Mouse (Mus musculus) CH12.LX (cell line): ENCODE data around the gene Tmem259. TPM values are rescaled to one million over a fixed set of nuclear protein-coding genes. Genes with fewer than 3 reads are reported as not detected.

Source experiments
- DNase-seq: peaks from one replicate; pipeline ENCODE4 v3.0.0-alpha.2; 2013; ENCODE audit errors: extremely low read depth
- H3K27ac ChIP-seq: 2 replicates; pipeline ENCODE4 v1.5.1; 2012; ENCODE audit warnings: low read depth, mild to moderate bottlenecking, control low read depth, moderate library complexity; ENCODE audit not compliant: insufficient read depth
- H3K27me3 ChIP-seq: replicated peaks from 2 replicates; pipeline ENCODE3; 2012; ENCODE audit warnings: inconsistent platforms
- H3K36me3 ChIP-seq, 2 experiments: replicated peaks in 1 of 2; 2 replicates each; pipeline versions ENCODE3 to v1.6.1; 2012; ENCODE audit warnings: inconsistent platforms in 1 of 2, low read length in 1 of 2, mild to moderate bottlenecking in 1 of 2, mixed read lengths in 1 of 2, moderate library complexity in 1 of 2; ENCODE audit not compliant: control insufficient read depth in 1 of 2, insufficient read depth in 1 of 2
- H3K4me1 ChIP-seq, 2 experiments: 2 replicates each; pipeline ENCODE4 v1.6.1; 2012; ENCODE audit warnings: inconsistent platforms in 1 of 2, moderate library complexity in 1 of 2; ENCODE audit not compliant: insufficient read depth in 2 of 2, control insufficient read depth in 1 of 2
- H3K4me2 ChIP-seq: 2 replicates; pipeline ENCODE4 v1.6.1; 2012; ENCODE audit warnings: low read depth, mild to moderate bottlenecking, control low read depth; ENCODE audit not compliant: poor library complexity, insufficient read depth, severe bottlenecking
- H3K4me3 ChIP-seq, 3 experiments: fragments of 150-350 bp in 1 of 3; sonication (generic) in 1 of 3; replicated peaks in 1 of 3; 2 replicates each; pipeline versions ENCODE3 to v1.5.1; 2011 to 2012; ENCODE audit warnings: low read depth in 2 of 3, low read length in 2 of 3, mild to moderate bottlenecking in 2 of 3, moderate library complexity in 2 of 3, control low read depth in 1 of 3, improper control_type of control experiment in 1 of 3, inconsistent platforms in 1 of 3, mixed read lengths in 1 of 3; ENCODE audit not compliant: poor library complexity in 1 of 3
- H3K79me2 ChIP-seq: replicated peaks from 2 replicates; pipeline ENCODE4 v1.6.1; 2012; ENCODE audit warnings: mild to moderate bottlenecking, moderate library complexity; ENCODE audit not compliant: control insufficient read depth, poor library complexity, insufficient read depth, severe bottlenecking; ENCODE audit errors: extremely low read depth
- H3K9ac ChIP-seq: 2 replicates; pipeline ENCODE4 v1.6.1; 2012; ENCODE audit warnings: low read depth, mild to moderate bottlenecking, control low read depth, moderate library complexity; ENCODE audit not compliant: insufficient read depth
- H3K9me3 ChIP-seq: replicated peaks from 2 replicates; pipeline ENCODE3; 2012; ENCODE audit warnings: low read length, inconsistent platforms, mixed read lengths
- CHD1 ChIP-seq: IDR thresholded peaks from 2 replicates; pipeline ENCODE4 v1.6.1; 2012; ENCODE audit warnings: low read depth, low read length, improper control_type of control experiment, inconsistent platforms
- CTCF ChIP-seq, 2 experiments: IDR thresholded peaks in 1 of 2; conservative IDR thresholded peaks in 1 of 2; 2 replicates each; pipeline ENCODE4 v1.5.1; 2011 to 2012; ENCODE audit warnings: low read depth in 2 of 2, low read length in 2 of 2, improper control_type of control experiment in 1 of 2, inconsistent platforms in 1 of 2, mild to moderate bottlenecking in 1 of 2, moderate library complexity in 1 of 2
- E2F4 ChIP-seq: IDR thresholded peaks from 2 replicates; pipeline ENCODE4 v1.6.1; 2011; ENCODE audit warnings: low read depth, low read length, improper control_type of control experiment; ENCODE audit not compliant: insufficient replicate concordance
- ELF1 ChIP-seq: IDR thresholded peaks from 2 replicates; pipeline ENCODE4 v1.6.1; 2014; ENCODE audit warnings: low read depth, mild to moderate bottlenecking, inconsistent platforms, low read length, improper control_type of control experiment
- EP300 ChIP-seq: IDR thresholded peaks from 2 replicates; pipeline ENCODE4 v1.6.1; 2011; ENCODE audit warnings: low read length, improper control_type of control experiment
- ETS1 ChIP-seq: conservative IDR thresholded peaks from 2 replicates; pipeline ENCODE4 v1.6.1; 2012; ENCODE audit warnings: low read depth, mild to moderate bottlenecking, inconsistent platforms, low read length, improper control_type of control experiment, moderate library complexity
- GABPA ChIP-seq: IDR thresholded peaks from 2 replicates; pipeline ENCODE4 v1.6.1; 2012; ENCODE audit warnings: low read depth, low read length, improper control_type of control experiment, inconsistent platforms; ENCODE audit not compliant: insufficient replicate concordance
- IRF4 ChIP-seq: IDR thresholded peaks from 2 replicates; pipeline ENCODE4 v1.6.1; 2014; ENCODE audit warnings: low read depth, mild to moderate bottlenecking, inconsistent platforms, low read length, improper control_type of control experiment
- JUND ChIP-seq: conservative IDR thresholded peaks from 2 replicates; pipeline ENCODE4 v1.6.1; 2011; ENCODE audit warnings: low read depth, low read length, improper control_type of control experiment
- KAT2A ChIP-seq: IDR thresholded peaks from 2 replicates; pipeline ENCODE4 v1.6.1; 2012; ENCODE audit warnings: low read length, improper control_type of control experiment, inconsistent platforms; ENCODE audit not compliant: insufficient replicate concordance
- MAZ ChIP-seq: IDR thresholded peaks from 2 replicates; pipeline ENCODE4 v1.6.1; 2012; ENCODE audit warnings: low read depth, mild to moderate bottlenecking, inconsistent platforms, low read length, improper control_type of control experiment, moderate library complexity
- MYC ChIP-seq: IDR thresholded peaks from 2 replicates; pipeline ENCODE4 v1.6.1; 2011; ENCODE audit warnings: low read depth, mild to moderate bottlenecking, improper control_type of control experiment, low read length
- NELFE ChIP-seq: IDR thresholded peaks from 2 replicates; pipeline ENCODE4 v1.6.1; 2011; ENCODE audit warnings: low read depth, low read length, improper control_type of control experiment
- PAX5 ChIP-seq: IDR thresholded peaks from 2 replicates; pipeline ENCODE4 v1.6.1; 2012; ENCODE audit warnings: low read length, inconsistent platforms, mixed read lengths
- POLR2A ChIP-seq: IDR thresholded peaks from 2 replicates; pipeline ENCODE4 v1.6.1; 2011; ENCODE audit warnings: low read depth, mild to moderate bottlenecking, improper control_type of control experiment, low read length
- POLR2AphosphoS2 ChIP-seq: IDR thresholded peaks from 2 replicates; pipeline ENCODE4 v1.6.1; 2011; ENCODE audit warnings: low read depth, low read length, improper control_type of control experiment
- RCOR1 ChIP-seq: conservative IDR thresholded peaks from 2 replicates; pipeline ENCODE4 v1.6.1; 2012; ENCODE audit warnings: low read depth, mild to moderate bottlenecking, inconsistent platforms, low read length, improper control_type of control experiment
- SIN3A ChIP-seq: IDR thresholded peaks from 2 replicates; pipeline ENCODE4 v1.6.1; 2012; ENCODE audit warnings: low read length, improper control_type of control experiment, inconsistent platforms
- TBP ChIP-seq: conservative IDR thresholded peaks from 2 replicates; pipeline ENCODE4 v1.6.1; 2011; ENCODE audit warnings: low read depth, low read length, improper control_type of control experiment
- TCF12 ChIP-seq: IDR thresholded peaks from 2 replicates; pipeline ENCODE4 v1.6.1; 2014; ENCODE audit warnings: low read depth, mild to moderate bottlenecking, inconsistent platforms, low read length, improper control_type of control experiment
- UBTF ChIP-seq: IDR thresholded peaks from 2 replicates; pipeline ENCODE4 v1.6.1; 2012; ENCODE audit warnings: low read depth, mild to moderate bottlenecking, inconsistent platforms, low read length, improper control_type of control experiment, moderate library complexity
- USF2 ChIP-seq: conservative IDR thresholded peaks from 2 replicates; pipeline ENCODE4 v1.6.1; 2011; ENCODE audit warnings: low read depth, low read length, improper control_type of control experiment
- ZC3H11A ChIP-seq: IDR thresholded peaks from 2 replicates; pipeline ENCODE4 v1.6.1; 2012; ENCODE audit warnings: low read depth, mild to moderate bottlenecking, inconsistent platforms, low read length, improper control_type of control experiment
- ZKSCAN1 ChIP-seq: IDR thresholded peaks from 2 replicates; pipeline ENCODE4 v1.6.1; 2012; ENCODE audit warnings: low read depth, inconsistent platforms, low read length, improper control_type of control experiment, borderline replicate concordance
- dilution Hi-C: fragments of 300-500 bp; cut with MboI; formaldehyde crosslinking; loops from 2 replicates; pipeline ENCODE4 v1.14.3; 2020; ENCODE audit warnings: low sequenced_read_pairs; ENCODE audit not compliant: extremely low pct_unique_long_range_greater_than_20kb, extremely low pct_ligation_motif_present
- in situ Hi-C: fragments of 300-500 bp; cut with MboI; formaldehyde crosslinking; loops from 3 replicates; pipeline ENCODE4 v1.14.3; 2019; ENCODE audit warnings: low sequenced_read_pairs, low pct_ligation_motif_present, low pct_unique_long_range_greater_than_20kb, mixed read lengths
- polyA plus RNA-seq: library from polyadenylated mRNA; unstranded; fragments of >175 nt; gene quantifications from 2 replicates; pipeline ENCODE4 v1.2.1, GENCODE M21; 2012; ENCODE audit warnings: low read depth; ENCODE audit not compliant: insufficient read length
- total RNA-seq, 2 experiments: library from RNA; depleted of rRNA; stranded (reverse); fragments of 300-350 nt in 1 of 2; fragments of >200 nt in 1 of 2; gene quantifications; 2 replicates each; pipeline ENCODE4 v1.2.3; 2012 to 2014

The Tmem259 gene
- total and polyA plus RNA-seq, 3 experiments, result 50.1 to 84.2 (median 71.7) TPM

DNA sequence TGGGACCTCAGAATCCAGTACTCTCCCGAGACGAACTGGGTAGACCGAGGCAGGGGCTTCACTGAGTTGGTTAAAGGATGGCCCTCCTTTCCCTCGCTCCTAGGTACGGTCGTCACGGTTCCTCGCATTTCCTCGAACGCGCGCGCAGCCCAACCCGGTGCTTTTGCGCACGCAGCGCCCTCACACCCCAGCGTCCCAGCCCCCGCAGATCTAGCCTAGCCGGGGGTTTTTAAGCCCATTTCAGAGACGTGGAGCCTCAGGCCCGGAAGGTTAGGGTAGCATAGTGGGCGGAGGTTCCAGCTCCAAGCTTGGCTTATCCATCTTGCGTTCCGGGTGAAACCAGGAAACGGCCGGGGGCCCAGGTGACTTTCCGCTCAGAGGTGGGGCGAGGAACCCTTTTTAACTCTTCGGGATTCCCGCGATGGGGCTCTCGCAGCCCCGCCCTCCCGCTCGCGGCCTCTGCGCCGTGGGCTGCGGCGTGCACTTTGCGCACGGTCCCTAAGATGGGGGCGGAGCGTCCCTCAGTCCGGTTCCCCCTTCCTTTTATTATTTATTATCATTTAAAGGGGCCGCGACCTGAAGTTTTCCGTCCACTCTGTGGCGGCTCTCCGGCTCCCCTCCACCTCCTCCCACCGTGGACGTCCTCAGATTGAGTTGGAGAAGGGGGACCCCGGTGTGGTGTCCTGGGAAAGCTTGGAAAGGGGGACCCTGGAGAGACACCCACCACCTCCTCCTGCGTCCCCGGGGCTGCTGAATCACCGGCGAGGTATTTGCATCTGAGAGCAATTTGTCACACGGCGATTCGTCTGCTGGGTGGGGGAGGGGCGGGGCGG, 57.4 kb downstream of the Tmem259 start, which contains the start of gene Arid3a (continued):
- 0 out of 2 replicates have a peak, but pooled peaks have one; percentile 70 for TF ChIP-seq TBP

GRCm38 (mm10) chr10:79925785-79926490, 58.2 kb downstream of the Tmem259 start:
- DNase-seq, result peak; percentile 46
- peak overlapping the region; percentile 61 to 96 (median 63) for H3K4me3 ChIP-seq
- peak overlapping the region; percentile 92 for H3K4me2 ChIP-seq
- dilution Hi-C loops, result no loop called here
- H3K4me1 ChIP-seq, result peaks cover 3 to 46% of the 10 kb centered on the region in 2 experiments
- in situ Hi-C loops, result loop anchor here (5.0 kb wide), 2 partner anchors 34 to 36 kb away; partner anchors contain the start of genes Cfd and Wdr18
- H3K27me3 ChIP-seq, result no peaks in the 10 kb centered on the region
- peaks cover 4% of the 10 kb centered on the region for H3K9me3 ChIP-seq
- TF ChIP-seq RCOR1 (no peak), UBTF (no peak), CHD1 (peak; percentile 64; the same call in 1 of the 2 replicates), EP300 (0 out of 2 replicates have a peak, but pooled peaks have one; percentile 8)
- peak overlapping the region; percentile 81 for H3K27ac ChIP-seq
- peaks cover 5 to 13% of the 10 kb centered on the region in 2 experiments for H3K36me3 ChIP-seq
- H3K79me2 ChIP-seq, result peaks cover 40% of the 10 kb centered on the region
- peak overlapping the region; percentile 75 for H3K9ac ChIP-seq

GRCm38 (mm10) chr10:79924998-79925784, 58.9 kb downstream of the Tmem259 start:
- Histone ChIP-seq H3K9me3 (peaks cover 4% of the 10 kb centered on the region), H3K79me2 (peaks cover 33% of the 10 kb centered on the region), H3K36me3 (peaks cover 0 to 6% of the 10 kb centered on the region in 2 experiments), H3K4me2 (peak overlapping the region; percentile 92), H3K4me3 (no peak overlapping the region), H3K27me3 (no peaks in the 10 kb centered on the region), H3K27ac (peak overlapping the region; percentile 81; the same call in 1 of the 2 replicates), H3K9ac (peak overlapping the region; percentile 75; the same call in 1 of the 2 replicates), H3K4me1 (peaks cover 2 to 38% of the 10 kb centered on the region in 2 experiments)
- in situ Hi-C loops, result loop anchor here (5.0 kb wide), 3 partner anchors 33 to 93 kb away; partner anchors contain the start of genes Cfd and Wdr18
- dilution Hi-C loops, result no loop called here
- peak; percentile 81 for DNase-seq
- peak; percentile 79 for TF ChIP-seq NELFE
- 0 out of 2 replicates have a peak, but pooled peaks have one; percentile 49 for TF ChIP-seq E2F4
- peak; percentile 64 for TF ChIP-seq MYC
- no peak for TF ChIP-seq TBP
- TF ChIP-seq ETS1, result peak; percentile 56; the same call in 1 of the 2 replicates
- no peak for TF ChIP-seq ZKSCAN1
- no peak; the same call in 1 of the 2 replicates for TF ChIP-seq GABPA
- no peak for TF ChIP-seq KAT2A
- TF ChIP-seq POLR2AphosphoS2, result no peak
- peak; percentile 86 for TF ChIP-seq IRF4
- peak; percentile 94 to 100 for TF ChIP-seq CTCF (conservative IDR thresholded peaks at IDR 0.05 in 1 of 2, IDR thresholded peaks at IDR 0.05 in 1 of 2; ENCODE audit: low read depth in 2 of 2, low read length in 2 of 2)
- TF ChIP-seq PAX5, result no peak
- no peak; the same call in 1 of the 2 replicates for TF ChIP-seq JUND
- TF ChIP-seq ELF1, result peak; percentile 61
- TF ChIP-seq USF2, result no peak
- peak; percentile 76 for TF ChIP-seq TCF12
- peak; percentile 94 for TF ChIP-seq SIN3A
- TF ChIP-seq RCOR1, result no peak
- TF ChIP-seq MAZ, result peak; percentile 60; the same call in 1 of the 2 replicates
- TF ChIP-seq ZC3H11A, result peak; percentile 99
- peak; percentile 56; the same call in 1 of the 2 replicates for TF ChIP-seq POLR2A
